Mouse (Mus musculus) liver, adult 2 months (tissue): Measurements from ENCODE around the gene Sec61g.

ENCODE experiments used
- CTCF ChIP-seq: fragments of 200-500 bp; IDR thresholded peaks from 2 replicates; pipeline ENCODE4 v1.5.1; 2011; ENCODE audit warnings: low read depth, low read length, control low read depth
- POLR2A ChIP-seq: fragments of 200-500 bp; IDR thresholded peaks from 2 replicates; pipeline ENCODE4 v1.6.1; 2011; ENCODE audit warnings: low read length, control low read depth; ENCODE audit not compliant: insufficient read depth; ENCODE audit errors: extremely low read depth

- TF ChIP-seq CTCF (no peak; the same call in 1 of the 2 replicates), POLR2A (no peak)
Measured at GRCm38 (mm10) chr11:16532877-16533276, 24.6 kb upstream of the Sec61g start.
